Mouse (Mus musculus): Measurements from ENCODE around the gene Sppl2a. TPM values are rescaled to one million over a fixed set of nuclear protein-coding genes. Genes with fewer than 3 reads are reported as not detected.

Sppl2a gene
- polyA plus RNA-seq, 1 experiment from 2014 or later = 36.4 TPM

GRCm38 (mm10) chr2:126947646-126948045, 14.6 kb upstream of the Sppl2a start:
- H3K9ac ChIP-seq (ENCODE audit: low read depth, low read length) = no peak overlapping the region
- H3K4me2 ChIP-seq = no peak overlapping the region
- H3K27ac ChIP-seq (ENCODE audit: low read depth, low read length) = no peak overlapping the region
- H3K27me3 ChIP-seq (ENCODE audit: control insufficient read depth, insufficient read depth, low read length) = no peaks in the 10 kb centered on the region
- H3K9me3 ChIP-seq (replicated peaks; ENCODE audit: control insufficient read depth, low read length) = no peaks in the 10 kb centered on the region
- no peaks in the 10 kb centered on the region for H3K36me3 ChIP-seq (ENCODE audit: control insufficient read depth, insufficient read depth, low read length)
- H3K4me3 ChIP-seq (ENCODE audit: low read depth, low read length) = no peak overlapping the region
- no peak for ATAC-seq (replicated peaks; ENCODE audit: insufficient number of reproducible peaks, low FRiP score, low TSS enrichment)
- peaks cover 2% of the 10 kb centered on the region; the same call in 1 of the 2 replicates for H3K4me1 ChIP-seq (ENCODE audit: control insufficient read depth, insufficient read depth, low read length)

DNA sequence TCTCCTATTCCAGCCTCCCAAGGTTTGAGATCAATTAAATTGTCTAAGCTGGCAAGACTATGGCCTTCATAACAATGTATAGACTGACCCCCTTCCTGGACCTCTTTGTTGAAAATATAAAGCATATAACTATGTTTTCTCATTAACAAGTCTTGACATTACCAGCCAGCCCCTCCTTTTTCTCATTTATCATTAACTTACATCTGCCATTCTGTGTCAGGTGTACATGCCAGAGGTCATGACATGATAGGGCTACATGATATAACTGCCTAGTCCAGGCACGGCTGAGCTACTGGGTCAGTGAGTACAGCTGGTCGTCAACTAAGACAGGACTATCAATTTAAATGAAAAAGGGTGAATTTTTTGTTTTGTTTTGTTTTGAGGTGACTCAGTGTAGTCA, 10.2 kb upstream of the Sppl2a start:
- Histone ChIP-seq H3K4me2 (no peak overlapping the region), H3K9me3 (replicated peaks; ENCODE audit: control insufficient read depth, low read length) (no peaks in the 10 kb centered on the region), H3K4me3 (ENCODE audit: low read depth, low read length) (no peak overlapping the region), H3K27ac (ENCODE audit: low read depth, low read length) (no peak overlapping the region), H3K9ac (ENCODE audit: low read depth, low read length) (no peak overlapping the region), H3K36me3 (ENCODE audit: control insufficient read depth, insufficient read depth, low read length) (no peaks in the 10 kb centered on the region), H3K27me3 (ENCODE audit: control insufficient read depth, insufficient read depth, low read length) (no peaks in the 10 kb centered on the region), H3K4me1 (ENCODE audit: control insufficient read depth, insufficient read depth, low read length) (no peaks in the 10 kb centered on the region)
- ATAC-seq (replicated peaks; ENCODE audit: insufficient number of reproducible peaks, low FRiP score, low TSS enrichment) = no peak
- 75% methylated on average over 2 of the region's 2 CpGs for WGBS (ENCODE audit: insufficient replicate concordance)

DNA sequence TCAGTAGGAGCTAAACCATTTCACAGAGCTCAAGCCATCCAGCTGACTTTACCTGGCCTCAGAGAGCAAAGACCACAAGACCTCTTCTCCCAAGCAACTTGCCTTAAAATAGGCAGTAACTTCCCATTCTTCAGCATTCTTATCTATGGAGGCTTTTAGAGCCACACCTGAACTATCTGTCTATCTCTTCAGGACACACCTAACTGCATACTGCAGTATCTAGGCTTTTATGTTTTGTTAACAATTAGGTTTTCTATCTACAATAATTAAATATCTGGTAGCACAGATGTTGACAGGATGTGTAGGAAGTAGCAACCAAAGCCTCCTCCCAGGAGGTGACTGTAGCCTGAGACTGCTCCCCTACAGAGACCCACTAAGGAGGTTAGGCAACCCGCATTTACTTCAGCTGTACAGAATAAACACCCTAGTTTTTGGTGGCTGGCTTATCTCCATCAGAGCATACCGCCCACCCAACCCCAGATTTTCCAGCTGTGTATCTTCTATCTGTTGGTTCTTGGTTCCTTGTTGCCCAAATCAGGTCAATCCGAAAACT, 7.4 kb upstream of the Sppl2a start:
- Histone ChIP-seq H3K4me2 (no peak overlapping the region), H3K4me1 (ENCODE audit: control insufficient read depth, insufficient read depth, low read length) (no peaks in the 10 kb centered on the region), H3K27ac (ENCODE audit: low read depth, low read length) (no peak overlapping the region), H3K9ac (ENCODE audit: low read depth, low read length) (no peak overlapping the region), H3K36me3 (ENCODE audit: control insufficient read depth, insufficient read depth, low read length) (no peaks in the 10 kb centered on the region), H3K27me3 (ENCODE audit: control insufficient read depth, insufficient read depth, low read length) (no peaks in the 10 kb centered on the region), H3K4me3 (ENCODE audit: low read depth, low read length) (no peak overlapping the region), H3K9me3 (replicated peaks; ENCODE audit: control insufficient read depth, low read length) (no peaks in the 10 kb centered on the region)
- WGBS (ENCODE audit: insufficient replicate concordance) = 66% methylated on average over 3 of the region's 3 CpGs
- ATAC-seq (replicated peaks; ENCODE audit: insufficient number of reproducible peaks, low FRiP score, low TSS enrichment) = no peak

GRCm38 (mm10) chr2:126938069-126938468, 5.0 kb upstream of the Sppl2a start:
- 71% methylated on average over 6 of the region's 6 CpGs for WGBS (ENCODE audit: insufficient replicate concordance)
- ATAC-seq (replicated peaks; ENCODE audit: insufficient number of reproducible peaks, low FRiP score, low TSS enrichment) = no peak
- no peak overlapping the region for H3K4me3 ChIP-seq (ENCODE audit: low read depth, low read length)

DNA sequence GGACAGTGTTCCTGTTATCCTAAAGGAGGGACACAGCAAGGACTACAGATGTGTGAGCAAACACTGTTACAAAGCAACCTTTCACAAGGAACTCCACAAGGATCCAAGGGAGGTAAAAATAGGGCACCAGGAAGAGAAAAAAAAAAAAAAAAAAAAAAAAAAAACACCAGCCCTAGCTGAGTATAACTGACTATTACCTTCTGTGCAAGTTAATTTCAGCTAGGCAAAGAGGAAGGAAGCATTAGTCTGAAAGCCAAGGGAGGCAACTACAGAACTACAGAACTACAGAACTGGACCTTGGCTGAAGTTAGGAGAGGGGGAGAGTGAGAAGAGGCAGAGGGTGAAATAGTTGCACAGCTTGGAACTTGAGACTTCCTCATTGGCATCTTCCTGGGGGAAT, 886 bp upstream of the Sppl2a start:
- Histone ChIP-seq H3K4me2 (peak overlapping the region; percentile 68; the same call in 1 of the 2 replicates), H3K4me3 (ENCODE audit: low read depth, low read length) (peak overlapping the region; percentile 10; the same call in 1 of the 2 replicates), H3K9me3 (replicated peaks; ENCODE audit: control insufficient read depth, low read length) (no peaks in the 10 kb centered on the region), H3K27me3 (ENCODE audit: control insufficient read depth, insufficient read depth, low read length) (no peaks in the 10 kb centered on the region), H3K36me3 (ENCODE audit: control insufficient read depth, insufficient read depth, low read length) (no peaks in the 10 kb centered on the region), H3K27ac (ENCODE audit: low read depth, low read length) (peak overlapping the region; percentile 98), H3K9ac (ENCODE audit: low read depth, low read length) (no peak overlapping the region), H3K4me1 (ENCODE audit: control insufficient read depth, insufficient read depth, low read length) (peaks cover 2% of the 10 kb centered on the region; the same call in 1 of the 2 replicates)
- no peak for ATAC-seq (replicated peaks; ENCODE audit: insufficient number of reproducible peaks, low FRiP score, low TSS enrichment)

More at GRCm38 (mm10) chr2:126938069-126938468, 5.0 kb upstream of the Sppl2a start:
- no peak overlapping the region for H3K9ac ChIP-seq (ENCODE audit: low read depth, low read length)
- H3K9me3 ChIP-seq (replicated peaks; ENCODE audit: control insufficient read depth, low read length) = no peaks in the 10 kb centered on the region
- no peak overlapping the region for H3K4me2 ChIP-seq
- H3K36me3 ChIP-seq (ENCODE audit: control insufficient read depth, insufficient read depth, low read length) = no peaks in the 10 kb centered on the region
- peaks cover 2% of the 10 kb centered on the region; the same call in 1 of the 2 replicates for H3K4me1 ChIP-seq (ENCODE audit: control insufficient read depth, insufficient read depth, low read length)
- H3K27ac ChIP-seq (ENCODE audit: low read depth, low read length) = no peak overlapping the region
- H3K27me3 ChIP-seq (ENCODE audit: control insufficient read depth, insufficient read depth, low read length) = no peaks in the 10 kb centered on the region

GRCm38 (mm10) chr2:126932261-126932896, 656 bp downstream of the Sppl2a start:
- ATAC-seq (replicated peaks; ENCODE audit: insufficient number of reproducible peaks, low FRiP score, low TSS enrichment) = no peak; the same call in 1 of the 2 replicates
- peak overlapping the region; percentile 73 for H3K4me3 ChIP-seq (ENCODE audit: low read depth, low read length)
- peak overlapping the region; percentile 68 for H3K4me2 ChIP-seq
- peak overlapping the region; percentile 98 for H3K27ac ChIP-seq (ENCODE audit: low read depth, low read length)
- peaks cover 2% of the 10 kb centered on the region; the same call in 1 of the 2 replicates for H3K4me1 ChIP-seq (ENCODE audit: control insufficient read depth, insufficient read depth, low read length)
- peak overlapping the region; percentile 96 for H3K9ac ChIP-seq (ENCODE audit: low read depth, low read length)
- H3K9me3 ChIP-seq (replicated peaks; ENCODE audit: control insufficient read depth, low read length) = no peaks in the 10 kb centered on the region
- WGBS (ENCODE audit: insufficient replicate concordance) = 2% methylated on average over 15 of the region's 15 CpGs
- H3K27me3 ChIP-seq (ENCODE audit: control insufficient read depth, insufficient read depth, low read length) = no peaks in the 10 kb centered on the region
- H3K36me3 ChIP-seq (ENCODE audit: control insufficient read depth, insufficient read depth, low read length) = no peaks in the 10 kb centered on the region

DNA sequence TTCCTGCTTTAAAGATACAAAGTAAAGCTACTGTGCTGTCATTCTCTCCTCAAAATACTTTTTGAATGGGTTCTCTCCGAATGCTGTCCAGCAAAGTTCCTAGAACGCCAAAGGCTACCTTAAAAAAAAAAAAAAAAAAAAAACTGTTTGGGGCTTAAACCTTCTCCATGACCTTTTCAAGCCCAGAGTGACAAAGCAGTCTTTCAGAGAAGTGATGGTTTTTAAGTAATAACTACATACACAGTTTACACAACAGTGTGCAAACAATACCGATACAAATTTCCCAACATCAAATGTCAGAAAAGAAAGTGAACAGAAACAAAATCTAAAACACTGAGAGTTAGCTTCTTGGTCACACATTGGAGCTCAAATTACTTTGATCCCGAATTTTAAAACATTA, 1.3 kb downstream of the Sppl2a start:
- WGBS (ENCODE audit: insufficient replicate concordance) = 53% methylated on average over 4 of the region's 4 CpGs
- ATAC-seq (replicated peaks; ENCODE audit: insufficient number of reproducible peaks, low FRiP score, low TSS enrichment) = no peak
- peak overlapping the region; percentile 73 for H3K4me3 ChIP-seq (ENCODE audit: low read depth, low read length)
- H3K27me3 ChIP-seq (ENCODE audit: control insufficient read depth, insufficient read depth, low read length) = no peaks in the 10 kb centered on the region
- H3K27ac ChIP-seq (ENCODE audit: low read depth, low read length) = no peak overlapping the region
- peaks cover 2% of the 10 kb centered on the region; the same call in 1 of the 2 replicates for H3K4me1 ChIP-seq (ENCODE audit: control insufficient read depth, insufficient read depth, low read length)
- peak overlapping the region; percentile 68 for H3K4me2 ChIP-seq
- H3K9ac ChIP-seq (ENCODE audit: low read depth, low read length) = no peak overlapping the region
- H3K9me3 ChIP-seq (replicated peaks; ENCODE audit: control insufficient read depth, low read length) = no peaks in the 10 kb centered on the region
- H3K36me3 ChIP-seq (ENCODE audit: control insufficient read depth, insufficient read depth, low read length) = 0 out of 2 replicates have a peak, but pooled peaks cover under 1% of the 10 kb centered on the region

DNA sequence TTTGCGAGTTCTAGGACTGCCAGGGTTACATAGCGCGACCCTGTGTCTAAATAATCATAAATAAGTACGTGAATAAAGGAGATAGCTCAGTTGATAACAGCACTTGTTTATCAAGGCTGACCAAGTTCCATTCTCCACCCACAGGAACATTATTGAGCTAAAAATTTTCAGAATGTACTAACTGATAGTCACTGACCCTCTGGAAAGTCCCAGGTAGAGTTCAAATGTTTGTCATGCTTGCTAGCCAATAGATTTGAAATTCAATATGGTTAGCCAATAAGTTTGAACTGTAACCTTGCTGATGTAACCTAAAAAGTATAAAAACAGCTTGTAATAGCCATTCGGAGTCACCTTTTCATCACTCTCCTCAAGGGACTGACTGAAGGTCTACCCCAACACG, 4.4 kb downstream of the Sppl2a start:
- H3K36me3 ChIP-seq (ENCODE audit: control insufficient read depth, insufficient read depth, low read length) = peaks cover 6% of the 10 kb centered on the region
- no peaks in the 10 kb centered on the region for H3K9me3 ChIP-seq (replicated peaks; ENCODE audit: control insufficient read depth, low read length)
- H3K27ac ChIP-seq (ENCODE audit: low read depth, low read length) = no peak overlapping the region
- no peaks in the 10 kb centered on the region for H3K27me3 ChIP-seq (ENCODE audit: control insufficient read depth, insufficient read depth, low read length)
- WGBS (ENCODE audit: insufficient replicate concordance) = 83% methylated on average over 6 of the region's 6 CpGs
- no peak overlapping the region for H3K9ac ChIP-seq (ENCODE audit: low read depth, low read length)
- no peak overlapping the region for H3K4me2 ChIP-seq
- no peak overlapping the region for H3K4me3 ChIP-seq (ENCODE audit: low read depth, low read length)
- ATAC-seq (replicated peaks; ENCODE audit: insufficient number of reproducible peaks, low FRiP score, low TSS enrichment) = no peak
- H3K4me1 ChIP-seq (ENCODE audit: control insufficient read depth, insufficient read depth, low read length) = peaks cover 2% of the 10 kb centered on the region; the same call in 1 of the 2 replicates

Data from heart, embryonic 11.5 days (tissue).